Mouse (Mus musculus) testis, postnatal 10 days (tissue): Measurements from ENCODE around the gene Atp11c.

Experiments used
- DNase-seq: peaks from one replicate; pipeline ENCODE4 v3.0.0; 2021; ENCODE audit warnings: low spot score

Atp11c gene

GRCm38 (mm10) chrX:60592598-60592997 lies at the start of gene Atp11c:
Gene Atp11c (minus strand): TSS chrX:60592698.
- no peak for DNase-seq

GRCm38 (mm10) chrX:60609202-60609601 lies 16.7 kb upstream of the Atp11c start:
- DNase-seq, result no peak

DNA sequence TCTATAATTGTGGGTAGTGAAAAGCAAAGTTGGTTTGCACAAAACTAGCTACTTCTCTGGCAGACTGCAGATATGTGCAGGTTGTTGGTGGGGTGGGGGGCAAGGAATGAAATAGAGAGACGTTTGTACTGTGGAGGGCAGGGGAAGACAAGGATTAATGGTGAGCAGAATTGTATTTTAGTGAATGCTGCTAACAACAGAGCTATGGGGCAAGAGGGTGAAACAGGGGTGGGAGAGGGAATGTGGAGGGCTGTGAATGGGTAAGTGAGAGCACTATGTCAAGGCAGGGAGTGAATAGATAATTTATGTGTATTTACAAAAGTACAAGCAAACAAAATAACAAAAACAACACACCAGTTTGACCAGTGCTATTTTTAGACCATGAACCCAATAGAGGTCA lies 22.0 kb downstream of the Atp11c start:
- DNase-seq, result no peak

DNA sequence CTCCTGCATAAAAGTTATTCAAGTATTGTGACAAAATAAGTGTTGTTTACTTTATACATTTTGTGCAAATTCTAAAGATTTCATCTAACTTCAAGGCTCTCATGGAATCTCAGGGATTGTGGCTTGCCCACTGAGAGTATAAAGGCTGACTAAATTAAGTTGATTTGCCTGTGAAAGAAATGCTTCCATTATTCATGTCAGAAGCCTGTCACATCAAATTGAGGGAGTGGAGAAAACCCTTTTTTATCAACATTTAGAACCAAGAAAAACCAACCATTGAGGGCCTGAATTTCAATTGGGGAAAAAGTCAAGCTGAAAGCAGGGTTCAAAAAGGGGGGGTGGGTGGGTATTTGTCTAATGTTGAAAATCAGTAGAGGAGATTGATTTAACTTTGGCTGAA lies 23.5 kb downstream of the Atp11c start:
- no peak for DNase-seq

GRCm38 (mm10) chrX:60555242-60555641 lies 37.3 kb downstream of the Atp11c start:
- DNase-seq, result no peak

DNA sequence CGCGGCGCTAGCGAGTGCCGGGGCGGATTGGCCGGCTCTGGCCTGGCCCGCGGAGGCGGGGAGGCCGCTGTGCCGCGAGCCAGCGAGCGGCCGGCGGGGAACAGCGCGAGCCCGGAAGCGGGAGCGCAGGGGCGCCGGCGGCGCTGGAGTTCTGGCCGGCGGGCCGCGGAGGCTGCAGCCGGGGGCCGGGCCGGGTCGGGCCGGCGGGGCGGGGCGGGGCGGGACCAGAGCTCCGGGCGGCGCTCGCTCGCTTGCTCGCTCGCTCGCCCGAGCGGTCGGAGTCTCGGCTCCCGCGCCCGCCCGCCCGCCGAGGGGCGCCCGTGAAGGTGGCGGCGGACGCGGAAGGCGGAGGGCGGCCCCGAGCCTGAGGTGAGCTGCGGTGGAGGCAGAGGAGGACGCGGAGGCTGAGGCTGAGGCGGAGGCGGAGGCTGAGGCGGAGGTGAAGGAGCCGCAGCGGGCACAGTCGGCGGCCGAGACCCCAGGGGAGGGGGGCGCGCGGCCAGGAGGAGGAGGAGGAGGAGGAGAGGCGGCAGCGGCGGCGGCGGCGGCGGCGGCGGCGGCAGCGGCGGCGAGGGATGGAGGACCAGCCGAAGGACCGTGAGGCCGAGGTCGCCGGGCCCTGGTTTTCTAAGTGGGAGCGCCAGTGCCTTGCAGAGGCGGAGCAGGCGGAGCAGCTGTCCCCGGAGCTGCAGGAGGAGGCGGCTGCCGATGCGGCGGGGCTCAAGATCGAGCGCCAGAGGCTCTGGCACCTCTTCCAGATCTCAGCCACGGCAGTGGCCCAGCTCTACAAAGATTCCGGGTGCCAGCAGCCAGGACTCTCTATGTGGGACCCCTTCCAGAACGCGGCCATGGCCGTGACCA lies 44.8 kb downstream of the Atp11c start:
- DNase-seq, result peak; percentile 60

GRCm38 (mm10) chrX:60547098-60547443 lies 45.4 kb downstream of the Atp11c start:
- DNase-seq, result no peak

- DNase-seq, result no peak
These were observed 46.6 kb downstream of the Atp11c start for GRCm38 (mm10) chrX:60545906-60546305.

DNA sequence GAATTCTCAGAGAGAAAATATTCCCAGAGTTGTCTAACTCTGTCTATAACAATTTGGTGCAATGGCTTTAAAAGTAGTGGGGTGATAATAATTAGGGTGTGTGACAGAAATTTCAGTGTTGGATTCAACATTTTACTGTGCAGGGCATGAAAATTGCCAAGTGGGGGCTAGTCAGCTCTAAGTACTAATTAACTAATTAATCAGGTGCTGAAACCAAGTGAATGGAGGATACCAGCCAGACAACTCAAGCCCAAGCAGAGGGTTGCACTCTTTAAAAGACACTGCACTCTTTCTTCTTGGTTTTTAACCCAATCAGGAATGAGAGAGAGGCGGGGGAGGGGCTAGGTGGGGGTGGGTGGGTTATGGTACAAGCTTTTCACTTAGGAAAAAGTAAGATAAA lies 47.1 kb downstream of the Atp11c start:
- DNase-seq, result no peak

GRCm38 (mm10) chrX:60544098-60544497 lies 48.4 kb downstream of the Atp11c start:
- DNase-seq, result no peak

GRCm38 (mm10) chrX:60542901-60543300 lies 49.6 kb downstream of the Atp11c start:
- no peak for DNase-seq

DNA sequence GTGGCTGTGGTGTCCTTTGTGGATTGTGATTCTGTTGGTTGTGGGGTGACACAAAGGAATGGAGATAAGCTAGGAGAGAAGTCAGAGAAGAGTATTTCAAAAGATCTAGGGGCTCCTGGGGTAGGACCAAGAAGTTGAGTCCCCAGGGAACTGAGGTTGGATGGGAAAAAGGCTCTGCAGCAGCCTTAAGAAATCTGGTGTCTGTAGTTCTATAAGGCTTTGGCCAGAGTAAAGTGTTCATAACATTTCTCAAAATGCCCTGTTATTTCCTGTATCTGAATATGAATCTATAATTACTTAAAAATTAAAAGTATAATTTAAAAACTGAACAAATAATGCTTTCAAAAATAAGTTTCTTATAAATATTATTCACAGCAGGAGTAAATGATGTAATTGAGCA lies 53.3 kb downstream of the Atp11c start, which contains the start of gene Gm7073:
Gene Gm7073 (minus strand): TSS at position 101 of the 400 bp plus-strand sequence.
- no peak for DNase-seq

DNA sequence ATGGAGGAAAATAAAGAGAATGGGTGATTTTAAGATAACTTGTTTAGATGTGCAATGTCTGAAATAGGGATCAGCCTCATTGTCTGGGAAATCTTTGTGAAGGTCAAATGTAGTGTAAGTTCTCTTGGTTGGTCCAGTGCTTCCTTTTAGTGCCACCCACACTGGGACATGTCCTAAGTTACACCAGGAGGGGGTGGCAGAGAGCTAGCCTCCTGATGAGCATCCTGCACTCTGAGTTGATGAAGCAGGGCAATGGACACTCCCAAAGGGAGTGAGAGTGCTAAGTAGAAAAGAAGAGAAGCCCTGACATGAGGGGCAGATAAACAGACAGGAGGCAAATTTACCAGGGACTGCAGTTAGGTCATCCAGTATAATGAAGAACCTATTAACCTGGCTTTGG lies 88.5 kb downstream of the Atp11c start:
- DNase-seq, result peak; percentile 59

- no peak for DNase-seq
These were observed 94.7 kb downstream of the Atp11c start for GRCm38 (mm10) chrX:60497750-60498149.

DNA sequence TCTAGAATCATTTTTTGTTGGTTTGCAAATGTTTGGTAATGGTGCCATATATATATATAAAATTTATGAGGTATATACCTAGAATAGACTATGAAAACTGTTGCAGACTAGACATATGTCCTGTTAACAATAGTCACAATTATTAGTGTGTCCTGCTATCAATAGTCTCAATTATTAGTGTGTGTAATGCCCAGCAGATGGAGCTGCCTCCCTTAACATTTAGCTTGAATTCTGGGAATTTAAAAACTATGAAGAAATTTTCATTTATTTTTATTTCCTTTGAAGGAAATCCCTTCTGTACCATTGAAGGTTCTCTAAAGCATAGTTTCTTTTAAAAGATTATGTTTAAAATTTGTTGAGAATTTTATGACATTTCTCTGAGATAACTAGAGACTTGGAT lies 97.2 kb downstream of the Atp11c start:
- no peak for DNase-seq

DNA sequence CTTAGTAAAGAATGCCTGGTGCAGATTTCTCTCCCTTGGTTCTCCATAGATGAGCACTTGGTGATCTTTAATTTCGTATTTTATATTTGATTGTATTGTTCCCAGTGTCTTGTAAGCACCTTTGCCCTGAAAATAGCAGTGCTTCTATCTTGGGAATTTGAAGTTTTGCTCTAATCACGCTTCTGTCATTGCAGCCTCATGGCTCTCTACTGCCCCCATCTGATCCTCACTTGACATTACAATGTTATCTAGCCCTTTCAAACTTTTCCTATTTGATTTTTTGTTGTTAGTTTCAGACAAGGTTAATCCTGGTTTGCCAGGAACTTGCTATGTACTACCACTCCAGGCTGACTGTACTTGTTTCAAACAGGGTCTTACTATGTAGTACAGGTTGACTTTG lies 128.7 kb downstream of the Atp11c start:
- no peak for DNase-seq

DNA sequence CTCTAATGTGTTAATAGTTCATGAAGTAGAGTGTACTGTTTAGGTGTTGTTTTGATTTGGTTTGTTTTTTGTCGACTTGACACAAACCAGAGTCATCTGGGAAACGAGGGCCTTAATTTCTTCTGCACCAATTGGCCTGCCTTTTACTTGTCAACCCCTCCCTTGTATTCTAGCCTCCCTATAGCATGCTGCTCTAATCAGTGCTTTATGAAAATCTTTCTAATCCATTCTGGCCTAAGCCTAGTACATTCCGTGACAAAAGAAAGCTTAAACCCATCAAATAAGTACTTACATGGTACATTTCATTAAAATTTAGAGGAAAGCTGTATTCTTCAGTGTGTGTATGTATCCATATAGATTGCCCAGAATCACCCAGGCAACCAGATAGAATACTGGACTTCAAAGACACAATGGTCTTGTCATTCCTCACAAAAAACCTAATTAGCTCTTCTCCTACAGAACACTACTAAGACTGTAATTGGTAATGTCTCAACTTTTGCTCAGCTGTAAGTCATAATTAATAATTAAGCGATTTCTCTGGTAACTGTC lies 177.9 kb downstream of the Atp11c start:
- DNase-seq, result no peak

GRCm38 (mm10) chrX:60405681-60406080 lies 186.8 kb downstream of the Atp11c start:
- no peak for DNase-seq

DNA sequence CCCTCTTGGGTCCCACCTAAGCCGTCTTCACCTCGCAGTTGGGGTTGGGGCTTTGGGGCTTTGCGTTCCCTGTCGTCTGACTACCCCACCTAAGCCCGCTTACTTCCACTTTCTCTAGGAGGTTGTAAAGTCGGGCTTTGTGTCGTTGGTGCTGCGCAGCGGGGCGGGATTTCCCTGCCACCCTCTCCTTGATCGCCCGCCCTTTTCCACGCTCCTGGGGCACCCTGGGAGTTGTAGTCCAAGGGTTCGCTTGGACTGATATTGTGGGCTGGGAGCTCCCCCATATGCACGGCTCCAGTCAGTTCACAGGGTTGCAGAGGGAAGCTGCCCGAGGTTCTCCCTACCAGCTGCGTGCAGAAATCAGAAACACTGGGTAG lies 187.8 kb downstream of the Atp11c start:
- peak; percentile 82 for DNase-seq

DNA sequence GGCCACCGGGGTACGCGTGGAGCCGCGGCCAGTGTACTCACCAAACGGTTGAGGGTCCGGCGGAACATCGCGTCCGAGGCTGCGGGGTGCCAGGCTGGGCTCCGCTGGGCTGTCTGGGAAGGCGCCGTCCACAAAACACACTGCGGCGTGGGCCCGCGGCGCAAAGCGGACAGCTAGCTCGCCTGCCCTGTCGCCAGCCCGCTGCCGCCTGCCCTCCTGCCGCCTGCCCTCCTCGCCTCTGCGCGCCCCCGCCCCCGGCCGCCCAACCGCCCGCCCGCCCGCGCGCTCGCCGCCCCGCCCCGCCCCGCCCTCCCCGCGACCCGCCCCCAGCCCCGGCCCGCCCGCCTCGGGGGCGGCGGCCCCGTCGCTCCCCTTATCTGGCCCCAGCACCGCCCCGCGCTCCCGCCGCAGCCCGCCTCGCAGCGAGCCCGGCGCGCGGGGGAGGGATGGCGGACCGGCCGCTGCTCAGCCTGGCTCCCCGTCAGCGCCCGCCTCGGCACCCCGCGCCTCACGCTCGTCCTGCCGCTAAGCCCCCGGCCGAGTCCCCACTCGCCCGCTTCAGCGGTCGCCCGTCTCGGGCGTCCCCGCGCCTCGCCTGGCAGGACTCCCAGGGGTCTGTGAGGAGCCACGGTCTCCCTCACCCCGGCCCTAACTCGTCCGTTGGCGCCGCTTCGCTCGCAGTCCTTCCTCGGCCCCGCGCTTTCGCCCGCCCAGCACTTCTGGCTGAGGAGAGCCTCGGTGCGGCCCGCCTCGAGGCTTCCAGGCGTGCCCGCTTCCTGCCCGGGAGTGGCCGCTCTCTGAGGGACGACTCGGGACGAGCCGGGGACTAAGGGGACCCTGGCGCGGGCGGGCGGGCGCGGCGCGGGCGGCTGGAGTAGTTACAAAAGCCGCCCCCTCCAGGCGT lies 188.5 kb downstream of the Atp11c start:
- peak; percentile 79 for DNase-seq

DNA sequence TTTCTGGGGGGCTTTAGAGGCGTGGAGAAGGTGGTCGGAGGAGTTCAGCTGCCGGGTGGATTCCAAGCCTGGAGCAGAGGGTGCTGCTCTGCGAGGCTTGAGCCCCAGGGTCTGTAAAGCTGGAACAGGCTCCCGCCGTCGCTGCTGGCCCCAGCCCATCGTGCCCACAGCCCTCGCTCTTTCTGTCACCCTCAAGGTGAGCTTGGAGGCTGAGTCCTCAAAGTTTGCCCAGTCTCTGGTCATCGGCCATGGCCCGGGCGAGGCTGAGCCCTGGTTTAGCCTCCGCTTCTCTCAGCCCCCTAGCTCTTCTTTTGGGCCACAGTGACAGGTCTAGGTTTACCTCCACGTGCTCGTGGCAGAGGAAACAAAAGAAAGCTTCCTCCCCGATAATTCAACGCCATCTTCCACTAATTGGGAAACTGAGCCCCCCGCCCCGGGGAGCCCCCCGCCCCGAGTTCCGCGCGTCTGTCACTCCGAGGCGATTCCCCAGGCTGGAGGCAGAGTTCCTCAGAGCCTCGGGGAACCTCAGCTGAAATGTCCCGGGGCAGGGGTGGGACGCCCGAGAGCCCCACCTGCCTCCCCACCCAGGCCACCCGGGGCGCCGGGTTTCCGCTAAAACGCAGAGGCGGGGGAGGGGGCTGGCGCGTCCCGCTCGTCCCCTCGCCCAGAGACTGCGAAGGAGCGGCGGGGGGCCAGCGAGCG lies 189.3 kb downstream of the Atp11c start:
- peak; percentile 37 for DNase-seq

DNA sequence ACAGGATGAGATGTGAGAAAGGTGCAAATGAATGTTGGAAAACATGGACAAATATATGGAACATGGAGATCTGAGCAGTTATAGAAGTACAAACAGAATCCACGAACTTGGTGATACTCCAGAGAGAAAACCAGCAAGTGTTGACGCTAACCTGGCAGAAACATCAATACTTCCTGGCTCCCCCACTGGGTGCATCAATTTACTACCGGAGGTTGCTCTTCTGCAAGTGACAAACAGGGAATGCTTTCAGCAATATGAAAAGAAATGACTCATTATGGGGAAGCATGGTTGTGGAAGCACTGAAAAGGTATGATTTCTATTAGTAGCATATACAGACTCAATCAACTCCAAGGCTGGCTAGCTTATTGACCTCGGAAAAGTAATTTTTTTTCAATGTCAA lies 198.2 kb downstream of the Atp11c start:
- DNase-seq, result no peak
